Mouse (Mus musculus) left cerebral cortex, postnatal 36 days (tissue): Measurements from ENCODE around the gene Nes. TPM values are rescaled to one million over a fixed set of nuclear protein-coding genes. Genes with fewer than 3 reads are reported as not detected.

Experiments
- DNase-seq, 2 experiments: peaks; one replicate each; pipeline ENCODE4 v3.0.0; 2021 to 2022; ENCODE audit warnings: low spot score in 2 of 2, mixed read lengths in 1 of 2
- intact Hi-C: fragments of 180-260 bp; cut with DNase I; formaldehyde crosslinking; loops from one replicate; pipeline ENCODE4 v1.15.1; 2025
- total RNA-seq, 2 experiments: library from RNA; stranded (reverse); gene quantifications; 2 replicates each; pipeline ENCODE4 v1.2.3; 2021

The Nes gene
- total RNA-seq, 2 experiments from 2014 or later: 4.6 to 6.2 TPM

- DNase-seq: no peak
- intact Hi-C loops: no loop called here
These were observed 8.6 kb downstream of the Nes start for GRCm38 (mm10) chr3:87979493-87979892.

GRCm38 (mm10) chr3:87980085-87980484 is 9.2 kb downstream of the Nes start:
- intact Hi-C loops: no loop called here

GRCm38 (mm10) chr3:87980728-87981127 is 9.8 kb downstream of the Nes start:
- no peak for DNase-seq
- intact Hi-C loops: no loop called here

More at GRCm38 (mm10) chr3:87980085-87980484, 9.2 kb downstream of the Nes start:
- DNase-seq: no peak

- no peak for DNase-seq
- intact Hi-C loops: no loop called here
These were observed 10.4 kb downstream of the Nes start for GRCm38 (mm10) chr3:87981214-87981760.

GRCm38 (mm10) chr3:87981894-87982835 is 11.3 kb downstream of the Nes start:
- intact Hi-C loops: no loop called here
- DNase-seq: no peak

GRCm38 (mm10) chr3:87982836-87983601 is 12.1 kb downstream of the Nes start:
- no peak for DNase-seq

GRCm38 (mm10) chr3:87983627-87984026 is 12.7 kb downstream of the Nes start:
- intact Hi-C loops: no loop called here
- DNase-seq: no peak

More at GRCm38 (mm10) chr3:87982836-87983601, 12.1 kb downstream of the Nes start:
- intact Hi-C loops: no loop called here

- intact Hi-C loops: no loop called here
- no peak for DNase-seq
These were observed 13.2 kb downstream of the Nes start for GRCm38 (mm10) chr3:87984094-87984493.

GRCm38 (mm10) chr3:87985505-87986320 is 14.8 kb downstream of the Nes start:
- intact Hi-C loops: no loop called here
- DNase-seq: no peak

- intact Hi-C loops: loop anchor here (1.0 kb wide), 2 partner anchors 17 to 52 kb away; no protein-coding TSS in a partner anchor
- peak; percentile 83 to 85 for DNase-seq
These were observed 16.0 kb downstream of the Nes start for GRCm38 (mm10) chr3:87986868-87987267.

- intact Hi-C loops: loop anchor here (1.0 kb wide), 2 partner anchors 17 to 52 kb away; no protein-coding TSS in a partner anchor
These were observed 16.8 kb downstream of the Nes start for GRCm38 (mm10) chr3:87987633-87988032.

GRCm38 (mm10) chr3:87988068-87988467 is 17.2 kb downstream of the Nes start:
- DNase-seq: no peak
- intact Hi-C loops: no loop called here

More at GRCm38 (mm10) chr3:87987633-87988032, 16.8 kb downstream of the Nes start:
- DNase-seq: no peak

- intact Hi-C loops: no loop called here
- no peak for DNase-seq
These were observed 19.1 kb downstream of the Nes start for GRCm38 (mm10) chr3:87989935-87990334.

GRCm38 (mm10) chr3:87993436-87993835 is 22.6 kb downstream of the Nes start:
- intact Hi-C loops: no loop called here
- no peak for DNase-seq

- intact Hi-C loops: no loop called here
- no peak for DNase-seq
These were observed 24.5 kb downstream of the Nes start for GRCm38 (mm10) chr3:87995331-87995730.

GRCm38 (mm10) chr3:87996401-87996800 is 25.5 kb downstream of the Nes start:
- no peak for DNase-seq
- intact Hi-C loops: no loop called here

GRCm38 (mm10) chr3:87996971-87997614 is 26.2 kb downstream of the Nes start:
- intact Hi-C loops: no loop called here
- DNase-seq: no peak

GRCm38 (mm10) chr3:87998747-87999146 is 27.9 kb downstream of the Nes start:
- DNase-seq: peak in 1 of 2 experiments; percentile 46
- intact Hi-C loops: no loop called here
